Mouse (Mus musculus): ENCODE data around the gene Adh1. TPM values are rescaled to one million over a fixed set of nuclear protein-coding genes. Genes with fewer than 3 reads are reported as not detected.

Gene Adh1
- total RNA-seq, 2 experiments from 2014 or later = 0.42 to 0.63 TPM

- TF ChIP-seq CTCF (IDR thresholded peaks at IDR 0.05) = no peak
- DNase-seq (ENCODE audit: extremely low spot score in 1 of 2, low spot score in 2 of 2) = no peak
- intact Hi-C loops (cut with DNase I) = no loop called here
Measured at GRCm38 (mm10) chr3:138264648-138265047, 3.9 kb downstream of the Adh1 start.

GRCm38 (mm10) chr3:138270507-138270906 is 9.7 kb downstream of the Adh1 start:
- Histone ChIP-seq H3K27ac (no peak overlapping the region), H3K4me3 (no peak overlapping the region)
- intact Hi-C loops (cut with DNase I) = no loop called here
- DNase-seq (ENCODE audit: extremely low spot score in 1 of 2, low spot score in 2 of 2) = no peak
- no peak for TF ChIP-seq CTCF (IDR thresholded peaks at IDR 0.05)

More at GRCm38 (mm10) chr3:138264648-138265047, 3.9 kb downstream of the Adh1 start:
- Histone ChIP-seq H3K4me3 (no peak overlapping the region), H3K27ac (no peak overlapping the region)

GRCm38 (mm10) chr3:138271297-138271696 is 10.5 kb downstream of the Adh1 start:
- TF ChIP-seq CTCF (IDR thresholded peaks at IDR 0.05) = no peak
- Histone ChIP-seq H3K4me3 (no peak overlapping the region), H3K27ac (no peak overlapping the region)
- intact Hi-C loops (cut with DNase I) = no loop called here
- DNase-seq (ENCODE audit: extremely low spot score in 1 of 2, low spot score in 2 of 2) = no peak

GRCm38 (mm10) chr3:138273080-138273479 is 12.3 kb downstream of the Adh1 start:
- no peak for DNase-seq (ENCODE audit: extremely low spot score in 1 of 2, low spot score in 2 of 2)
- intact Hi-C loops (cut with DNase I) = no loop called here
- Histone ChIP-seq H3K4me3 (no peak overlapping the region), H3K27ac (no peak overlapping the region)
- no peak for TF ChIP-seq CTCF (IDR thresholded peaks at IDR 0.05)

- Histone ChIP-seq H3K4me3 (no peak overlapping the region), H3K27ac (no peak overlapping the region)
- DNase-seq (ENCODE audit: extremely low spot score in 1 of 2, low spot score in 2 of 2) = no peak
- intact Hi-C loops (cut with DNase I) = no loop called here
- TF ChIP-seq CTCF (IDR thresholded peaks at IDR 0.05) = no peak
Measured at GRCm38 (mm10) chr3:138275100-138275499, 14.3 kb downstream of the Adh1 start.

- Histone ChIP-seq H3K27ac (no peak overlapping the region), H3K4me3 (no peak overlapping the region)
- TF ChIP-seq CTCF (IDR thresholded peaks at IDR 0.05) = no peak
- intact Hi-C loops (cut with DNase I) = no loop called here
- no peak for DNase-seq (ENCODE audit: extremely low spot score in 1 of 2, low spot score in 2 of 2)
Measured at GRCm38 (mm10) chr3:138282556-138282955, 21.8 kb downstream of the Adh1 start.

- TF ChIP-seq CTCF (IDR thresholded peaks at IDR 0.05) = no peak
- Histone ChIP-seq H3K27ac (no peak overlapping the region), H3K4me3 (no peak overlapping the region)
- intact Hi-C loops (cut with DNase I) = no loop called here
- DNase-seq (ENCODE audit: extremely low spot score in 1 of 2, low spot score in 2 of 2) = no peak
Measured at GRCm38 (mm10) chr3:138283831-138284230, 23.0 kb downstream of the Adh1 start.

GRCm38 (mm10) chr3:138285986-138286385 is 25.2 kb downstream of the Adh1 start:
- no peak for TF ChIP-seq CTCF (IDR thresholded peaks at IDR 0.05)

GRCm38 (mm10) chr3:138287686-138288085 is 26.9 kb downstream of the Adh1 start:
- Histone ChIP-seq H3K4me3 (no peak overlapping the region), H3K27ac (no peak overlapping the region)
- no peak for DNase-seq (ENCODE audit: extremely low spot score in 1 of 2, low spot score in 2 of 2)
- TF ChIP-seq CTCF (IDR thresholded peaks at IDR 0.05) = no peak
- intact Hi-C loops (cut with DNase I) = no loop called here

More at GRCm38 (mm10) chr3:138285986-138286385, 25.2 kb downstream of the Adh1 start:
- intact Hi-C loops (cut with DNase I) = no loop called here
- DNase-seq (ENCODE audit: extremely low spot score in 1 of 2, low spot score in 2 of 2) = no peak
- H3K27ac ChIP-seq = no peak overlapping the region
- H3K4me3 ChIP-seq = no peak overlapping the region

GRCm38 (mm10) chr3:138290672-138291071 is 29.9 kb downstream of the Adh1 start:
- intact Hi-C loops (cut with DNase I) = no loop called here
- TF ChIP-seq CTCF (IDR thresholded peaks at IDR 0.05) = no peak

GRCm38 (mm10) chr3:138291529-138292117 is 30.8 kb downstream of the Adh1 start:
- no peak for DNase-seq (ENCODE audit: extremely low spot score in 1 of 2, low spot score in 2 of 2)
- H3K4me3 ChIP-seq = no peak overlapping the region
- H3K27ac ChIP-seq = no peak overlapping the region
- no peak for TF ChIP-seq CTCF (IDR thresholded peaks at IDR 0.05)
- intact Hi-C loops (cut with DNase I) = no loop called here

More at GRCm38 (mm10) chr3:138290672-138291071, 29.9 kb downstream of the Adh1 start:
- Histone ChIP-seq H3K27ac (no peak overlapping the region), H3K4me3 (no peak overlapping the region)
- no peak for DNase-seq (ENCODE audit: extremely low spot score in 1 of 2, low spot score in 2 of 2)

- no peak for TF ChIP-seq CTCF (IDR thresholded peaks at IDR 0.05)
- DNase-seq (ENCODE audit: extremely low spot score in 1 of 2, low spot score in 2 of 2) = no peak
- Histone ChIP-seq H3K4me3 (no peak overlapping the region), H3K27ac (no peak overlapping the region)
- intact Hi-C loops (cut with DNase I) = no loop called here
Measured at GRCm38 (mm10) chr3:138293298-138293895, 32.6 kb downstream of the Adh1 start.

- H3K4me3 ChIP-seq = no peak overlapping the region
- H3K27ac ChIP-seq = no peak overlapping the region
- no peak for TF ChIP-seq CTCF (IDR thresholded peaks at IDR 0.05)
- no peak for DNase-seq (ENCODE audit: extremely low spot score in 1 of 2, low spot score in 2 of 2)
- intact Hi-C loops (cut with DNase I) = no loop called here
Measured at GRCm38 (mm10) chr3:138300130-138300529, 39.3 kb downstream of the Adh1 start.
